Mouse (Mus musculus): Measurements from ENCODE around the gene Ttk.

The Ttk gene

DNA sequence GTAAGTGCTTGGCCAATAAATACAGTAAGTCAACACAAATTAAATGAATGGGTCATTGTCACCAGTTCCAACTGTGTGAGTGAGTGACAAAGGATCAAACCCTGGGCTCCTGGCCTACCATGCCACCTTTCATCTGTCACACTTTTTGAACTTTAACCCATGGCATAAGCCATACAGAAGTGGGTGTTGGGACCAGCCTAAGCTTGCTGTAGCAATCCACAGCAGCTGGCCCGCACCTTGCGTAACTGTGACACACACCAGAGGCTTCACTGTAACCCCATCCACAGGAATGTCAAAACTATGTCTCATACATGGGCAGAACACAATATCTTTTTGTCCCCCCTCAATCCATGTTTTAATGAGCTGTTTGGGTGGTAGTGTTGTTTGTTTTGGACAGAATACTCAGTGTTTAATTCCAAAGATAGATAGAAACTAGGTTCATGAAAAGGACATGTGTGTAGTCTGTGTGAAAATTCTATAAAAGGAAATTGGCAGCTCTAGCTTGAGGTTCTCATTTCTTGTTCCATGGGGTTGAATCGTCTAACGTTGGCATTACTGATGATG is 59.4 kb downstream of the Ttk start:
- in situ Hi-C loops (cut with MboI): no loop called here

DNA sequence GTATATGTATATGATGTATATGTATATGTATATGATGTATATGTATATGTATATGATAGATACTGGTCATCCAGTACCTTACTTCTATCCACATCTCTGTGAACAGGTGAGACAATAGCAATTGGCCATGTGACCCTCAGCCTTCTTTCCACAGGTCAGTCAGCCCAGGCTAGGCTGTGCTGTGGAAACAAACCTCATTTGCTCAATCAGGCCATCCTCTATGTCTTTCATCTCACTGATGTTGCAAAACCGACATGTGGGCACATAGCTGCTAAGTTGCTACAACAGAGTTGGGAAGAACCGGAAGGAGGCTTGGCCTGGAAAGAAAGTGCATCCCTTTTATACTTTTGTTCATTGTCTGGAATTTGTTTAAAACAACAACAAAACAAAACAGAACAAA is 67.6 kb downstream of the Ttk start:
- in situ Hi-C loops (cut with MboI): loop anchor here (10.0 kb wide), 1 partner anchor 87 kb away; no protein-coding TSS in a partner anchor

DNA sequence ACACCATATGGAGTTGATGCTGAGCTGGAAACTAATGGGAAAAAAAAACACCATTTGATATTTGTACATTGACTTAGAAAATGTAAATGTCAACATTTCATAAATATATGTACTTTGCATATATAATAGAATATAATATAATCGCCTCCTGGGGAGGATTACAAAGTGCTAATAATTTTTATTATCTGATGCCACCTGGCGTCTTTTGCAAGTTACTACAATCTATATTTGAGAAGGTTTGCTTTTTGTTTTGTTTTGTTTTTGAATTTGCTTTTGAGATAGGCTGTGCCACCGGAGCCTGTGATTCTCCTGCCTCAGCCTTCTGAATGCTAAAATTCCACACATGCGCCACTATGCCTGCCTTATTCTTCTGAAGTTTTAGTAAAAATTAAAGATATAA is 71.3 kb downstream of the Ttk start:
- in situ Hi-C loops (cut with MboI): loop anchor here (10.0 kb wide), 1 partner anchor 91 kb away; no protein-coding TSS in a partner anchor

DNA sequence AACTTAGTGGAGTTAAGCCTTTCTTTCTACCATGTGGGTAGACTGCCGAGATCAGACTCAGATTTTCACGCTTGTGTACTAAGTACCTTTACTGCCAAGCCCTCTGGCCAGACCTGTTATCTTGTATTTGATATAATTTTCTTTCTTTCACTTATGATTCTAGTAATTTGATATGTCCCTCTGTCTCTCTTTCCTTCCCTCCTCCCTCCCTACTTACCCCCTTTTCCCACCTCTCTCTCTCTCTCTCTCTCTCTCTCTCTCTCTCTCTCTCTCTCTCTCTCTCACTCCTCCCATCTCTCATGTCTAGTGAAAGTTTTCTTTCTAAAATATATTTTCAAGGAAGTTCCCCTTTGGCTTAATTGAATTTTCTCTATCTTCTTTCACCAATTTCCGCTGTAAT is 72.5 kb downstream of the Ttk start:
- in situ Hi-C loops (cut with MboI): loop anchor here (10.0 kb wide), 1 partner anchor 92 kb away; no protein-coding TSS in a partner anchor

DNA sequence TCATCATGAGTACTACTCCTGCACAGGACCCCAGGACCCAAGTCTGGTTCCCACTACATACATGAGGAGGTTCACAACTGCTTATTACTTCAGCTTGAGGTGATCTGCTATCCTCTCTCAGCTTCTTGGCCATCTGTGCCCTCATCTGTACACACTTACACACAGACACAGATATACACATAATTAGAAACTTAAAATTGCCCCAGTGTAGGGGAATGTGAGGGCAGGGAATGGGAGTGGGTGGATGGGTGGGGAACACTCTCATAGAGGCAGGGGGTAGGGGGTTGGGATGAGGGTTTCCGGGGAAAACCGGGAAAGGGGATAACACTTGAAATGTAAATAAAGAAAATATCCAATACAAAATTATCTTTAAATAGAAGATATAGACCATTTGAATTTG is 75.3 kb downstream of the Ttk start:
- in situ Hi-C loops (cut with MboI): loop anchor here (10.0 kb wide), 1 partner anchor 95 kb away; no protein-coding TSS in a partner anchor

DNA sequence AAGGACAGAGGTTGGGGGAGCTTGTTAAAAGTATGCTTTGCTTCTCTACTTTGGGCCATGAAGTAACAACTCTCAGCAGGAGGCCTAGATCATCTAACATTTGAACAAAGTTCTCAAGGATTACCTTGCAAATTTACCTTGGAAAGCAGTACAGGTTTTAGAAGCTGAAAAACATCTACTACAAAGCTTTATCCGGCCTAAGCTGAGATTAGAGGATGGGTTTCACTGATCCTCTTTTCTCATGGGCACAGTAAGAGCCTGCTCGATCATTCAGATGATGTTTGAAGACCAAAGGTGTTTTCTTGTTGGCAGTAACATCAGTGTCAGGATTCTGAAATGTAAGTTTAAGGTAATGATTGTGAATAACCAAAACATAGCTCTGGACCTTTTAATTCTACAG is 76.4 kb downstream of the Ttk start:
- in situ Hi-C loops (cut with MboI): no loop called here
